Mouse (Mus musculus): Measurements from ENCODE around the gene Ptbp1. TPM values are rescaled to one million over a fixed set of nuclear protein-coding genes. Genes with fewer than 3 reads are reported as not detected.

Gene Ptbp1
- polyA plus RNA-seq, 1 experiment: 184 TPM

DNA sequence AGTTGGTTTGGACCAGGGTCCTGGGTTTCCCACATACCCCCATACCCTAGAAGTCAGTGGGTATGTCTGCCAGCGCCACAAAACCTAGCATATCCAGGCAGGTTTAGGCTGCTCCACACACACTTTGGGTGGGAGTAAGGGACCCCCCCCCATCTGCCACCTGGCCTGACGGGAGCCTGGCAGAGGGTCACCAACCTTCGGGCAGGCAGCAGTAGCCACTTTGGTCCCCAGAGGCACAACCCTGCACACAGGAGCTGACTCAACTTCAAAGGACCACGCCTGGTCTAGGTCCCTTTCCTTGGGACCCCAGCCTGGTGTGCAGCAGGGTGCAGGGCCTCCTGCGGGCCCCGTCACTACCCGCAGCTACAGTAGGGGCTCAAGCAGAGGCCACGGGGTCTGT is 34.0 kb upstream of the Ptbp1 start:
- Histone ChIP-seq H3K4me3 (ENCODE audit: insufficient read depth, low read depth, low read length) (no peak overlapping the region), H3K4me1 (ENCODE audit: control insufficient read depth, insufficient read depth, low read length) (peaks cover 38% of the 10 kb centered on the region), H3K27ac (ENCODE audit: insufficient read depth, low read depth, low read length) (peak overlapping the region; percentile 40), H3K36me3 (ENCODE audit: control insufficient read depth, insufficient read depth, low read length) (no peaks in the 10 kb centered on the region; the same call in 1 of the 2 replicates), H3K27me3 (replicated peaks; ENCODE audit: control insufficient read depth, insufficient read depth, low read length) (no peaks in the 10 kb centered on the region)
- TF ChIP-seq CTCF (conservative IDR thresholded peaks at IDR 0.05; ENCODE audit: insufficient read depth, insufficient read length, low read depth, low read length) (no peak), POLR2A (IDR thresholded peaks at IDR 0.05; ENCODE audit: low read depth, low read length) (no peak)
- 71% methylated on average over 8 of the region's 8 CpGs for WGBS
- DNase-seq: no peak

GRCm38 (mm10) chr10:79820782-79821181 is 33.4 kb upstream of the Ptbp1 start, which contains the start of gene Misp:
Gene Misp, plus strand, starts transcription at chr10:79820989.
- no peak within 1 kb of the TSS; the same call in 1 of the 2 replicates for H3K4me3 ChIP-seq (ENCODE audit: insufficient read depth, low read depth, low read length)
- DNase-seq: peak; percentile 71
- H3K36me3 ChIP-seq (ENCODE audit: control insufficient read depth, insufficient read depth, low read length): no peaks in the 10 kb centered on the region; the same call in 1 of the 2 replicates
- TF ChIP-seq POLR2A (IDR thresholded peaks at IDR 0.05; ENCODE audit: low read depth, low read length) (no peak), CTCF (conservative IDR thresholded peaks at IDR 0.05; ENCODE audit: insufficient read depth, insufficient read length, low read depth, low read length) (no peak; the same call in 1 of the 2 replicates)
- no peaks in the 10 kb centered on the region for H3K27me3 ChIP-seq (replicated peaks; ENCODE audit: control insufficient read depth, insufficient read depth, low read length)
- peak within 1 kb of the TSS; percentile 62 for H3K27ac ChIP-seq (ENCODE audit: insufficient read depth, low read depth, low read length)
- H3K4me1 ChIP-seq (ENCODE audit: control insufficient read depth, insufficient read depth, low read length): peaks cover 36% of the 10 kb centered on the region
- 45% methylated on average over 11 of the region's 11 CpGs for WGBS

GRCm38 (mm10) chr10:79821731-79822130 is 32.5 kb upstream of the Ptbp1 start:
- Histone ChIP-seq H3K27me3 (replicated peaks; ENCODE audit: control insufficient read depth, insufficient read depth, low read length) (no peaks in the 10 kb centered on the region), H3K36me3 (ENCODE audit: control insufficient read depth, insufficient read depth, low read length) (no peaks in the 10 kb centered on the region; the same call in 1 of the 2 replicates), H3K4me3 (ENCODE audit: insufficient read depth, low read depth, low read length) (no peak overlapping the region), H3K4me1 (ENCODE audit: control insufficient read depth, insufficient read depth, low read length) (peaks cover 27% of the 10 kb centered on the region), H3K27ac (ENCODE audit: insufficient read depth, low read depth, low read length) (peak overlapping the region; percentile 62; the same call in 1 of the 2 replicates)
- 72% methylated on average over 12 of the region's 12 CpGs for WGBS
- DNase-seq: no peak
- TF ChIP-seq CTCF (conservative IDR thresholded peaks at IDR 0.05; ENCODE audit: insufficient read depth, insufficient read length, low read depth, low read length): no peak
- no peak for TF ChIP-seq POLR2A (IDR thresholded peaks at IDR 0.05; ENCODE audit: low read depth, low read length)

DNA sequence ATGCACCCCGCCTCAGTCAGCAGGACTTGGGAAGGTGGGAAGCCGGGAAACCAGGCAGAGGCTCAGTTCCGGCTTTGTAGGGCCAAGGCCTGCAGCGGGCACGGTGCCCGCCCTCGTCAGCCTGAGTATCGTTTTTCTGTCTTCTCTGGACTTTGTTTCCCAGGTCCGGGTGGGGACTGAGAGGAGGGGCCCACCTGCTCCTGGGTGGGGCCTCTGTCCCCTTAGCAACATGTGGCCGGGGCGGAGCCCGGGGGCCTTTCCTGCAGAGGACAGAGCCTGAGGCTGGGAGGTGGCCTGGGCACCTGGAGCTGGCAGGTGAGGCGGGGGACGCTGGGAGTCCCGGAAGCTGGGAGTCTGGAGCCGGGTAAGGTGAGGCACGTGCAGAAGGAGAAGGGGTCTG is 31.9 kb upstream of the Ptbp1 start:
- DNase-seq: peak; percentile 91
- H3K4me3 ChIP-seq (ENCODE audit: insufficient read depth, low read depth, low read length): peak overlapping the region; percentile 29
- peak overlapping the region; percentile 62 for H3K27ac ChIP-seq (ENCODE audit: insufficient read depth, low read depth, low read length)
- no peaks in the 10 kb centered on the region for H3K27me3 ChIP-seq (replicated peaks; ENCODE audit: control insufficient read depth, insufficient read depth, low read length)
- H3K36me3 ChIP-seq (ENCODE audit: control insufficient read depth, insufficient read depth, low read length): no peaks in the 10 kb centered on the region; the same call in 1 of the 2 replicates
- H3K4me1 ChIP-seq (ENCODE audit: control insufficient read depth, insufficient read depth, low read length): peaks cover 26% of the 10 kb centered on the region
- TF ChIP-seq CTCF (conservative IDR thresholded peaks at IDR 0.05; ENCODE audit: insufficient read depth, insufficient read length, low read depth, low read length) (no peak), POLR2A (IDR thresholded peaks at IDR 0.05; ENCODE audit: low read depth, low read length) (no peak)
- WGBS: 20% methylated on average over 17 of the region's 17 CpGs

DNA sequence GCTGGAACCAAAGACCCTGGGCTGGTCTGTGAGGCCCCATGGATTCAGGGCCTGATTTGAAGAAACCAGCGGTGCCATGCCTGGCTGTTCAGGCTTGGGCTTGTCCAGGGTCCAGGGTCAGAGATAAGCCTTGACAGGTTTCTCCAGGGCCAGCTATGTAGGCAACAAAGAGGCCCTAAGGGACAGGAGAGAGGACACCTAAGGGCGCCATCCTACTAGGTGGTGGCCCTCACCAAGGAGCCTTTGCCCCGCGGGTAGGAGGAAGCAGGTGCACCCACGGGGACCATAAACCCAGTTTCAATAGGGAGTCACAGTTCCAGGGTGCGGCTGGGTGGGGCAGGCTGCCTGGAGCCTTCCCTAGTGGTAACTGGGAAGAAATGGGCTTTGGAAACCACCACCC is 31.2 kb upstream of the Ptbp1 start:
- Histone ChIP-seq H3K36me3 (ENCODE audit: control insufficient read depth, insufficient read depth, low read length) (no peaks in the 10 kb centered on the region; the same call in 1 of the 2 replicates), H3K4me3 (ENCODE audit: insufficient read depth, low read depth, low read length) (no peak overlapping the region), H3K27ac (ENCODE audit: insufficient read depth, low read depth, low read length) (no peak overlapping the region), H3K4me1 (ENCODE audit: control insufficient read depth, insufficient read depth, low read length) (peaks cover 26% of the 10 kb centered on the region), H3K27me3 (replicated peaks; ENCODE audit: control insufficient read depth, insufficient read depth, low read length) (no peaks in the 10 kb centered on the region)
- DNase-seq: no peak
- whole genome bisulfite sequencing: 66% methylated on average over 6 of the region's 6 CpGs
- TF ChIP-seq POLR2A (IDR thresholded peaks at IDR 0.05; ENCODE audit: low read depth, low read length) (no peak), CTCF (conservative IDR thresholded peaks at IDR 0.05; ENCODE audit: insufficient read depth, insufficient read length, low read depth, low read length) (no peak)

DNA sequence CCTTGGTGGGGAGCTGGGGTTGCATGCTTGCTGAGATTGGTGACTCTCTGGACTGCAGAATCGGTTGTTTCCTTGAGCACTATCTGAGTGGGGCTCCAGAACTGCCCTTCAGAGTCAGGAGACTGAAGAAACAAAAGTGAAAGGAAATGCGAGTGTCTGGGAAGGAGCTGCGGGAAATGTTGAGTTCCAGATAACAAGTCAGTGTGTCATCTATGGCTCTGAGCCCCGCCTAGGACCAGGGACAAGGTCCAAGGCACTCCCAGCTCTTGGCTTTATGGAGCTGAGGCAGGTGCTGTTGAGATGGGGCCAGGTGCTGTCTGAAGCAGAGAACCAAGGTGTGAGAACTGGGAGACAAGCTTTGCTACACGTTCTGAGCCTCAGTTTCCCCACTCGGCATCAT is 29.8 kb upstream of the Ptbp1 start:
- peak; percentile 62 for DNase-seq
- Histone ChIP-seq H3K36me3 (ENCODE audit: control insufficient read depth, insufficient read depth, low read length) (no peaks in the 10 kb centered on the region; the same call in 1 of the 2 replicates), H3K27ac (ENCODE audit: insufficient read depth, low read depth, low read length) (peak overlapping the region; percentile 29; the same call in 1 of the 2 replicates), H3K27me3 (replicated peaks; ENCODE audit: control insufficient read depth, insufficient read depth, low read length) (no peaks in the 10 kb centered on the region), H3K4me3 (ENCODE audit: insufficient read depth, low read depth, low read length) (no peak overlapping the region), H3K4me1 (ENCODE audit: control insufficient read depth, insufficient read depth, low read length) (peaks cover 26% of the 10 kb centered on the region)
- TF ChIP-seq POLR2A (IDR thresholded peaks at IDR 0.05; ENCODE audit: low read depth, low read length): no peak
- TF ChIP-seq CTCF (conservative IDR thresholded peaks at IDR 0.05; ENCODE audit: insufficient read depth, insufficient read length, low read depth, low read length): no peak
- 41% methylated on average over 6 of the region's 6 CpGs for WGBS

DNA sequence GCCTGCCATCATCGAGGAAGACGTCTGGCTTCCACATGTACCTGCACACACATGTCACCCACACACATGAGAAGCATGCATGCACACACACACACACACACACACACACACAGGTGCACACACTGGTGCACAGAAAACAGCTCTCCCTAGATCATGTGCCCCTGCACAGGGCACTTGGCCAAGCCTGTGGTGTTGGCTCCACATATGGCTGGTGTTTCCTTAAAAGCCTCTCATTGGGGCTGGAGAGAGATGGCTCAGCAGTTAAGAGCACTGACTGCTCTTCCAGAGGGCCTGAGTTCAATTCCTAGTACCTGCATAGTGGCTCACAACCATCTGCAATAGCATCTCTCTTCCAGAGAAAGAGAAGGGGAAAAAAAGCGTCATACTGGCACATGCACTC is 22.6 kb upstream of the Ptbp1 start:
- no peaks in the 10 kb centered on the region for H3K27me3 ChIP-seq (replicated peaks; ENCODE audit: control insufficient read depth, insufficient read depth, low read length)
- no peaks in the 10 kb centered on the region for H3K4me1 ChIP-seq (ENCODE audit: control insufficient read depth, insufficient read depth, low read length)
- DNase-seq: no peak
- TF ChIP-seq CTCF (conservative IDR thresholded peaks at IDR 0.05; ENCODE audit: insufficient read depth, insufficient read length, low read depth, low read length) (no peak), POLR2A (IDR thresholded peaks at IDR 0.05; ENCODE audit: low read depth, low read length) (no peak)
- H3K4me3 ChIP-seq (ENCODE audit: insufficient read depth, low read depth, low read length): no peak overlapping the region
- no peak overlapping the region for H3K27ac ChIP-seq (ENCODE audit: insufficient read depth, low read depth, low read length)
- WGBS: 85% methylated on average over 3 of the region's 3 CpGs
- no peaks in the 10 kb centered on the region for H3K36me3 ChIP-seq (ENCODE audit: control insufficient read depth, insufficient read depth, low read length)

Measured in kidney, adult 2 months (tissue).